Comparison of ENCODE assay signal across 18 mouse cellular contexts in the genomic region with DNA sequence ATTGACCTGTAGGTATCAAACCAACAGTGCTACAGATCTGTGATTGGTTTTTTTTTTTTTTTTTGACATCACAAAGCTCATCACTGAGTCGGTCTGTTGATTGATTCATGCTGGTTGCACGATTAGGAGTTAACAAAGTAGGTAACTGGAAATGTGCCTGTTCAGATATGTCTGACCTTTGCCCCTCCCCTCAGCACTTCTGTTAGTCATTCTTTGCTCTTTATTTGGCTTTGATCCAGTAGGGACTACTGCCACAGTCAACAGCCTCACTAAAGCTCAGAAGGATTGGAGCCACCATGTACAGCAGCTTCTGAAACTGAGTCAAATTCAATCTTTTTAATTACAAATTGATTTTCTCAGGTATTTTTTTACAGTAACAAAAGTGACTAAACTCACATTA.
"Had no signal": no experiment of that assay in that cellular context is flagged by ENCODE, and none has a peak within 500 bp of the region (broad histone marks: within the 10 kb centered on the region; RNA-seq: fewer than 3 reads in every experiment).

No protein-coding gene starts in this region.

- H3K27me3 ChIP-seq: limb, embryonic 13.5 days; liver, embryonic 13.5 days; lung, embryonic 15.5 days; megakaryocyte, embryonic 14.5 days; midbrain, embryonic 13.5 days; neural tube, embryonic 13.5 days; stomach, embryonic 15.5 days had no signal

- H3K27ac ChIP-seq: hindbrain, postnatal 0 days; limb, embryonic 10.5 days; limb, embryonic 13.5 days; liver, embryonic 13.5 days; lung, embryonic 15.5 days; midbrain, embryonic 10.5 days; midbrain, embryonic 13.5 days; neural tube, embryonic 13.5 days; stomach, embryonic 15.5 days had no signal

- H3K4me1 ChIP-seq: limb, embryonic 10.5 days; limb, embryonic 13.5 days; liver, embryonic 13.5 days; lung, embryonic 15.5 days; megakaryocyte, embryonic 14.5 days; midbrain, embryonic 10.5 days; midbrain, embryonic 13.5 days; neural tube, embryonic 13.5 days; stomach, embryonic 15.5 days had no signal

- H3K9ac ChIP-seq: limb, embryonic 13.5 days; liver, embryonic 13.5 days; lung, embryonic 15.5 days; midbrain, embryonic 13.5 days; neural tube, embryonic 13.5 days; stomach, embryonic 15.5 days had no signal

- H3K36me3 ChIP-seq: limb, embryonic 10.5 days; limb, embryonic 13.5 days; liver, embryonic 13.5 days; lung, embryonic 15.5 days; midbrain, embryonic 10.5 days; midbrain, embryonic 13.5 days; neural tube, embryonic 13.5 days; stomach, embryonic 15.5 days had no signal

- H3K4me3 ChIP-seq: limb, embryonic 10.5 days; limb, embryonic 13.5 days; liver, embryonic 13.5 days; lung, embryonic 15.5 days; megakaryocyte, embryonic 14.5 days; midbrain, embryonic 10.5 days; midbrain, embryonic 13.5 days; myocyte; neural tube, embryonic 13.5 days; stomach, embryonic 15.5 days had no signal

- DNase-seq: liver, embryonic 13.5 days; lung, adult 18-20 months; lung, postnatal 10 days; lung, postnatal 36 days; retina, postnatal 1 day; right cerebral cortex, postnatal 25 days; spleen, adult 18-20 months; thymus, postnatal 25 days had no signal

- H3K9me3 ChIP-seq: limb, embryonic 10.5 days; limb, embryonic 13.5 days; liver, embryonic 13.5 days; lung, embryonic 15.5 days; megakaryocyte, embryonic 14.5 days; midbrain, embryonic 10.5 days; midbrain, embryonic 13.5 days; neural tube, embryonic 13.5 days; stomach, embryonic 15.5 days had no signal
